Mouse (Mus musculus): Measurements from ENCODE around the gene Pafah1b2. TPM values are rescaled to one million over a fixed set of nuclear protein-coding genes. Genes with fewer than 3 reads are reported as not detected.

Gene Pafah1b2
- total RNA-seq, 2 experiments from 2014 or later = 104 to 110 TPM

- DNase-seq (ENCODE audit: low spot score in 2 of 2) = no peak
These were observed 68.6 kb downstream of the Pafah1b2 start for GRCm38 (mm10) chr9:45943628-45944505.

GRCm38 (mm10) chr9:45942916-45943315, 69.6 kb downstream of the Pafah1b2 start:
- DNase-seq (ENCODE audit: low spot score in 2 of 2) = no peak

GRCm38 (mm10) chr9:45942464-45942863, 70.0 kb downstream of the Pafah1b2 start:
- DNase-seq (ENCODE audit: low spot score in 2 of 2) = no peak

- no peak for DNase-seq (ENCODE audit: low spot score in 2 of 2)
These were observed 71.1 kb downstream of the Pafah1b2 start for GRCm38 (mm10) chr9:45941329-45941888.

GRCm38 (mm10) chr9:45939794-45940193, 72.7 kb downstream of the Pafah1b2 start:
- DNase-seq (ENCODE audit: low spot score in 2 of 2) = no peak

GRCm38 (mm10) chr9:45938952-45939637, 73.4 kb downstream of the Pafah1b2 start:
- DNase-seq (ENCODE audit: low spot score in 2 of 2) = no peak

GRCm38 (mm10) chr9:45938088-45938487, 74.4 kb downstream of the Pafah1b2 start:
- DNase-seq (ENCODE audit: low spot score in 2 of 2) = no peak

- DNase-seq (ENCODE audit: low spot score in 2 of 2) = peak in 1 of 2 experiments; percentile 65
These were observed 75.6 kb downstream of the Pafah1b2 start for GRCm38 (mm10) chr9:45936883-45937282.

- DNase-seq (ENCODE audit: low spot score in 2 of 2) = peak in 1 of 2 experiments; percentile 59
These were observed 76.8 kb downstream of the Pafah1b2 start, which contains the start of gene Tagln for GRCm38 (mm10) chr9:45935628-45936210. Gene Tagln (minus strand): TSS chr9:45936058.

GRCm38 (mm10) chr9:45932571-45933415, 79.7 kb downstream of the Pafah1b2 start:
- no peak for DNase-seq (ENCODE audit: low spot score in 2 of 2)

GRCm38 (mm10) chr9:45931958-45932357, 80.5 kb downstream of the Pafah1b2 start:
- no peak for DNase-seq (ENCODE audit: low spot score in 2 of 2)

GRCm38 (mm10) chr9:45929285-45929684, 83.2 kb downstream of the Pafah1b2 start:
- DNase-seq (ENCODE audit: low spot score in 2 of 2) = no peak

- no peak for DNase-seq (ENCODE audit: low spot score in 2 of 2)
These were observed 92.6 kb downstream of the Pafah1b2 start for GRCm38 (mm10) chr9:45919895-45920294.

GRCm38 (mm10) chr9:45917041-45917934, 95.2 kb downstream of the Pafah1b2 start:
- DNase-seq (ENCODE audit: low spot score in 2 of 2) = peak in 1 of 2 experiments; percentile 71

- DNase-seq (ENCODE audit: low spot score in 2 of 2) = no peak
These were observed 96.8 kb downstream of the Pafah1b2 start for GRCm38 (mm10) chr9:45915659-45916058.

Data from gastrocnemius, postnatal 4 days (tissue).